Mouse (Mus musculus) kidney, adult 8-10 months (tissue): Measurements from ENCODE around the gene Ctbp2.
A peak's percentile ranks its signal among the peaks of the same experiment; 100 is the strongest.

ENCODE experiments used
- DNase-seq, 2 experiments: peaks; one replicate each; pipeline ENCODE4 v3.0.0; 2022

Ctbp2 gene

GRCm38 (mm10) chr7:133083936-133084614, 40.1 kb downstream of the Ctbp2 start:
- no peak for DNase-seq

DNA sequence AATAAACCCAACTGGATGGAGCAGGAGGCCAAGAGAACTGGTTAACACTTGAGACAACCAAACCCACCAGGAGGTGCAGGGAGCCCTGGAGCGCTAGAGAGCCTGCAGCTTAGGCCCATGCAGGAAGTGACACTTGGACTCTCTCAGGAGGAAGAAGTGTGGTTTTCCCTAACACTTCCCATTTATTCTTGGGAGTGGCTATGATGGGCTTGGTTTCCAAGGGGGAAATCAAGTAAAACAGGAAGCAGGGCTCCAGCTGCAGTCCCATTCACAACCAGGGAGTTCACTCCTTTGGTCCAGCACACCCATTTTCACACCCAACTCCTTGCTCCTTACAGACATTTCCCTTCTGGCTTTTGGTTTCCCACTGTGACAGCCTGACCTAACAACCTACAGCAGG, 45.2 kb downstream of the Ctbp2 start:
- no peak for DNase-seq

DNA sequence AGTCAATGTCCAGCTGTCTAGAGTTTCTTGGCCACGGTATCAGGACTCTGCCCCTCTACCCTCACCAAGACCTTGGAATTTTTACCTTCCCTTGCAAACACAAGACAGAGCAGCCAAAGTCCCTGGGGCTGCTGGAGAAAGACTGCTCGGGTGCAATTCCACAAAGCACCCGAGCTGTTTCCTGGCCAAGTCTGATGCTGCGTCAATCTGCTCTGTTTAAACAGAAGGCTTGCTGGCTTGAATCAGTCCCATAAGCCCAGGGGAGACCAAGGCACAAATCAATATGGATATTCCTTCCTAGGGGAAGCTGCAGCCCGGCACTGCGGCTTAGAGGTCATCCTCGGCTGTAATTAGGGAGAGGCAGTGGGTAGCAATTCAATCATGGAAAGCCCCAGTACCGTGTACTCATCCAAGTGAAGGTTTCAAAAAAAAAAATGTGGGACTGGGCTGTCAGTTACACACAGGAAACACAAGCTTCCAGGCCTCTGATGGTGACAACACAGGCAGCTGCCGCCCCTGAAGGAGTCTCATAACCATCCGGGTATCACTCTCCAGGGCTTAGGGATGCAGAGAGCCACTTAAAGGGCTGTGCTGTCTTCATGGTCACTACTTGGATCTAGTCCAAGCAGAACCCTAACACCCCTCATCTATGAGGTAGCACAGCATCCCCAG, 49.6 kb downstream of the Ctbp2 start:
- peak; percentile 46 to 66 for DNase-seq

DNA sequence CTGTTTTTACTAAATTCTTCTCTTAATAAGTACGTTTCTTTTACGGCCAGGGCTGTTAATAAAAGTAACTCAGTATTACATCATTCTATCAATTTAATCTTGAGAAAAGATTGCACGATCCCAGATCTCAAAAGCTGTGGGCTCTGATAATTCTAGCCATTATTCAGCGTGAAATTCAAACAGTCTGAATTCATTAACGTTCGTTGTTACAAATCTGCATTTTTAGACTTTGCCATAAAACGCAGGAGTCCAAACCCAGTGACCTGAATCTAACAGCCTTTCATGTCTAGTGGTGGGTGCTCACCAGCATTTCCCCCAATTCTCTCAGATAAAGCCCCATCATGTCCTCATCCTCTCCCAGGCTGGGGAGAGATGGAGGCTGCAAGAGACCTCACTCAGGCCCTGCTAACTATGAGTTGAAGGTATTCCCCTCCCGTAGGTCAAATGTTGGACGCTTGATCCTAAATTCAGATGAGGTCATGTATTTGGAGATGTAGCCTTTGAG, 51.0 kb downstream of the Ctbp2 start:
- no peak for DNase-seq

- peak in 1 of 2 experiments; percentile 27 for DNase-seq
Measured at GRCm38 (mm10) chr7:133072535-133072934, 51.6 kb downstream of the Ctbp2 start.

DNA sequence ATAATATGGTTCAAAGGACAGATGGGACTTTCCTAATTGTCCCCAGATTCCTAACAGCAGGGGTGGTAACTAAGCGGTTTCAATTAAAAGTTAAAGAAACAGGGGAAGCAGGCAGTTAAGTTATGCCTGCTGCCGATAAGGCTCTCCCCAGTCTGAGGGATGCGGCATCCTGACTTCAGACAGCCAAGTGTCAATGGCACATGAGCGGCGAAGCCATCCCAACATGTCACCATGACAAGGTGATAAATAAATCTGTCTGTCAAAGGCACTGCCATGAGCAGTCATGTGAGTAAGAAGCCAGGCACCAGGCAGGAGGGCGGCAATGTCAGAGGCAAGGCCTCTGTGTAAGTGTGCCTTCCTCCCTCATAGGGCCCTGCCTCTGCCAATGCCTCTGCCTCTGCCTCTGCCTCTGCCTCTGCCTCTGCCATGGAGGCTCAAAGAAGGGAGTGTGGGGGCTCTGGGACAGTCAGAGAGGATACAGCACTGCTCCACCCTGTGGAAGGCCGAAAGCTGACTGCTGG, 56.8 kb downstream of the Ctbp2 start:
- DNase-seq, result no peak

DNA sequence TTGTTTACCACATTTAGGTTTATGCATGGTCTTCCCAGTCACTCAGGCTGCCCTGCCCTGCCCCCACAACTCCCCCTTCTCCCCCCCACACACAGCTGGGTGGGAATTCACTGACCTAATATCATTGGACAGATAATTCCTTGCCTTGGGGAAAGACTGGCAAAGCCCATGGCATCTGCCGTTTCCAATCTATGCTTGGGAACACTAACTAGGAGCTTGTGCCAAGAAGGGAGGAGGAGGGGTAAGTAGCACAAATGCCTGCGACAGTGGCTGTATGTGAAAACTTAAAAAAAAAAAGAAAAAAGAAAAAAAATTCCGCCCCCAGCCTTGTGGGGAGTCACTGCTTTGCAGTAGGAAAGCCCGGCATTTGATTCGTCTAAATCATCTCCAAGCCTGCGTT, 57.4 kb downstream of the Ctbp2 start:
- no peak for DNase-seq

DNA sequence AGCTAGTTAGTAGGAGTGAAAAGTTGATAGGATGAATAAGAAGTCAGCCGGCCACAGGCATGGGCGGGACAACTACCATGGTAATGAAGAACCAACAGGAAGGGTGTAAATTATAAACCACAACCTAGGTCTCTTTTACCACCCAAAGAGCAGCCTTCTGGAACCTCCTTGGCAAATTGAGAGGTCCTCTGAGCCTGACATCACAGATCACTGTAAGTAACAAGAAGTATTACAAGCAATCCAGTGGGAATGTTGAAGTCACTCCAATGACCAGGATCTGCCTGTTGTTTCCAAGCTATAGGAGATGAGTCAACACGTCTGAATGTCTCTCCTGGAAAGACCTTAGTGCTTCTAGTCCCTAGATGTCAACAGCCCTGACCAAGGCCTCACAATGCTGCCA, 62.1 kb downstream of the Ctbp2 start:
- no peak for DNase-seq

DNA sequence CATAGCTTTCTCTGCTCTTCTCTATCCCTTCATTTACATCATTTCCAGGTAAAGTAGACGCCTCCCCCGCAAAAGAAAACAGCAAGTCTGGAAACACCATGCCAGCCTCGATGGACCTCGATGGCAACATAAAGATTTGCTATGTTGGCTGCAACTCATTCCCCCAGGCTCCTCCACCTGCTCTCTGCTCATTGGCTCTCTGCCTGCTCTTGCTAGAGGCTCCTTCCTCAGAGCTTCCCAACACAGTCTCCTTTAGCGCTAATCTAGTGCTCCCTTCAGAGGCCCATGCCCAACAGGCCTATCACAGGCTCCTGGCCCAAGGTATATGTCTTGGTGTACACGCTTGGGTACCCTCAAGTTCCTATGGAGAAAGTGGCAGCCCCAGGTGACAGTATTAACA, 64.0 kb downstream of the Ctbp2 start:
- DNase-seq, result no peak

GRCm38 (mm10) chr7:133059517-133060104, 64.5 kb downstream of the Ctbp2 start:
- no peak for DNase-seq

- DNase-seq, result no peak
Measured at GRCm38 (mm10) chr7:133059150-133059509, 65.0 kb downstream of the Ctbp2 start.

DNA sequence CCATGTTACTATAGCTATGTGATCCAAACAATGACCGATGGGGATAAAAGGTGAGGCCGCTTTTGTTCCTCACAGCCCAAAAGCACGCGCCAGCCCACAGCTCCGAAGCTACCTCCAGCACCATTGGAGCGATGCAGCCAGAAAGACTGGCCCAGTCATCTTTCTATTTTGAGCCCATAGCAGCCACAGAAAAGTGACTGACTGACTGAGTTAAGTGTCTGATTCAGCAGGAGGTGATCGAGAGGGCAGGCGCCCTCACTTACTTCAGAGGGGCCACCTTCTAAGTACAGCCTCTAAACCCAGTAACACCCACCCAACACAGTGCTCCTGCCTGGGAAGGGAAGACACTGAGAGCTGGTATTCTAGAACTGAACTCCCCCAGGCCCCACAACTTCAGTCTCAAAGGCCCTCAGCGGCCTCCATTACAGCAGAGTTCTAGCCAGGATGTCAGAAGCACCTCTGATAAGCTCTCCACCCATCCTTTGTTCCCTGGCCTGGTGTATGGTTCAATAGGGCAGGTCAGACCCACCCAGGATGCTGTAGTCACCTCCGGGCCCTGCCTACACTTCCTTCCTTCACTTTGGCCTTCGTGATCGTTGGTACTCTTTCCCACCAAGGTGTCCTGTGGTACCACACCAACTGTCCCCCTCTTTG, 65.5 kb downstream of the Ctbp2 start:
- no peak for DNase-seq

DNA sequence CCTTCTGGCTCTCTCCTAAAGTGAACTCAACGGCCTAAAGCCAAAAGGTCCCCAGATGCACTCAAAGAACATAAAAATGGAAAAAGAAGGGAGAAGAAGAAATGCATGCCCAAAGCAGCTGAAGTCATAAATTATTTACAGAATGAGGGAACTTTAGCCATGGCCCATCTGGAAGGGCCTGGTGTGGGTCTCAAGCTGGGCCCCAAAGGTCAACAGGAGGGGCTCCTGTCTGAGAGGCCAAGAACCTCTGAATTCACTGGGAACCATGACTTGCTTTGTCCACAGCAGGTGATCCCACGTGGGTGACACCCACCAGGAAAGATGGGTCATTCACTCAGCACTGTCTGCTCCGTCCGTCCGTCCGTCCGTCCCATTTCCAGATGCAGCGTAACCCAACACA, 67.2 kb downstream of the Ctbp2 start:
- peak in 1 of 2 experiments; percentile 55 for DNase-seq

DNA sequence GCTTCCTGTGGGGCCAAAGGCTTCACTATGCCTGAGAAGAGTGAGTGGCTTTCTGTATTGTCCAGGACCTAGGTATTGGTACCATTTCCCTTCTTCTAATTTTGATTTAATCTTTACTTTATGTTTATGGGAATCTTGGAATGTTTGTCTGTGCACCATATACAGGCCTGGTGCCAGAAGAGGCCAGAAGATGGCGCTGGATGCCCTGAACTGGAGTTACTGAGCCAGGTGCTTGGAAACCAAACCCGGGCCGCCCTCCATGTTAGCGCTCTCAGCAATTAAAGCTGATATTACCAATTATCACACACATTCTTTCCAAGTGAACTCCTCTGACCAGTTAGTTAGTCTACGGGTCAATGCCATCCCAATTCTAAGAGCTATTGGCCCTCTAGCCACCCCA, 69.7 kb downstream of the Ctbp2 start:
- DNase-seq, result no peak

DNA sequence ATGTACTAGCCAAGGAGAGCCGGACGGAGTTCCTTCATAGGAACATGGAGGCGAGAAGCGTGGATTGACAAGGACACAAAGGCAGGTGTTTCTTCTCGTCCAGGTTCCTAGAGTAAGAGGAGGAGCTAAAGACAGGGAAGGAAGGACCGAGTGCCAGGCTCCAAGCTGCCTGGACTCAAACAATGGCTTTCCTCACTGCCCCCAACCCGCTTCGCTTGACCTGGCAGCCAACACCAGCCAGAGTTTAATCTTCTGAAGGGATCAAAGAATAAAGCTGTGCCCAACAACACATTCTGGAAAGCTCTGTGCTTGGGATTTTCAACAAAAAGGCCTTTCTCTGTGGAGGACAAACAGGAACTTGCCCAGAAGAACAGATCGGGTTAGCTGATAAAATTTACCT, 70.4 kb downstream of the Ctbp2 start:
- no peak for DNase-seq

DNA sequence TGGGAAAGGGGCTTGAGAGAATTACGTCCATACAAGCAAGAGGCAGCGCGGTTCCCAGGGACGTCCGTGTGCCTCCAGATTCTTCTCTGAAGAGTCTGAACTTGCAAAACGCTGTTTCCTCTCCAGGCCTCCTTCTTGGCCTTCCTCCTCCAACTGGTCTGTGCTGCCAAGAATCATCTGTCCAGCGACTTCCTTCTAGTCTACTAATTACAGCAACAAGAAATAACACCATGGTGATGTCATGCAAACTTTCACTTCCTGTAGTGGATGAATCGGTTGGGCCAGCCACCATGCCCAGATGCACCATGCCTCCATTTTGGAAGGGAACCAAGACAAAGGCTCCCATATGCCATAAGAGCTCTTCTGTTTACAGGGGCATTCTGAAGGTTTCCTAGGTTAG, 71.3 kb downstream of the Ctbp2 start:
- DNase-seq, result peak in 1 of 2 experiments; percentile 52

GRCm38 (mm10) chr7:133050681-133051080, 73.5 kb downstream of the Ctbp2 start:
- DNase-seq, result peak; percentile 60 to 79

GRCm38 (mm10) chr7:133048085-133048630, 76.0 kb downstream of the Ctbp2 start:
- DNase-seq, result no peak

GRCm38 (mm10) chr7:133047287-133047686, 76.9 kb downstream of the Ctbp2 start:
- no peak for DNase-seq

- no peak for DNase-seq
Measured at GRCm38 (mm10) chr7:133044721-133045120, 79.4 kb downstream of the Ctbp2 start.

DNA sequence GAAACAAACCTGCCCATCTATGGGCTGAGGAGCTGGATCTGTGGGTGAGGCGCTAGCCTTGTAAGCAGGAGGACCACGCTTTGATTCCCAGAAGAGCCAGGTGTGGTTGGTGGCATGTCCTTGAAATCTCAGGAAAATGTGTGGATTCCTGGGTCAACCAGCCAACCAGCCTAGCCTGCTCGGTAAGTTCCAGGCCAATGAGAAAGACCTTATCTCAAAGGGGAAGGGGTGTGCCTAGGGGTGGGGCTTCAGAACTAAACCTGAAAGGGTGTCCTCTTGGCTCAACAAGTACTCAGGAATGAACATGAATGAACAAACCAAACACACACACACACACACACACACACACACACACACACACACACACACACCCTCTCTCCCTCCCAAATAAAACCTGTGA, 82.4 kb downstream of the Ctbp2 start:
- no peak for DNase-seq

- DNase-seq, result peak in 1 of 2 experiments; percentile 52
Measured at GRCm38 (mm10) chr7:133040688-133041345, 83.3 kb downstream of the Ctbp2 start.
